Mouse (Mus musculus) heart, embryonic 11.5 days (tissue): Measurements from ENCODE around the gene Map4k5. TPM values are rescaled to one million over a fixed set of nuclear protein-coding genes. Genes with fewer than 3 reads are reported as not detected.

Experiments used
- ATAC-seq: fragments of 200-750 bp; cut with Nextera tagmentation; replicated peaks from 2 replicates; pipeline ENCODE4 v1.8.0; 2017; ENCODE audit warnings: moderate library complexity; ENCODE audit not compliant: insufficient number of reproducible peaks, low FRiP score, low TSS enrichment
- H3K27ac ChIP-seq: fragments of 300-500 bp; sonication (generic); 2 replicates; pipeline ENCODE4 v1.5.1; 2014; ENCODE audit warnings: mild to moderate bottlenecking, low read depth, low read length
- H3K27me3 ChIP-seq: fragments of 300-500 bp; sonication (generic); 2 replicates; pipeline ENCODE4 v1.6.1; 2014; ENCODE audit warnings: mild to moderate bottlenecking, low read length, mixed read lengths; ENCODE audit not compliant: control insufficient read depth, insufficient read depth
- H3K36me3 ChIP-seq: fragments of 300-500 bp; sonication (generic); 2 replicates; pipeline ENCODE4 v1.6.1; 2014; ENCODE audit warnings: mild to moderate bottlenecking, low read length, moderate library complexity, mixed read lengths; ENCODE audit not compliant: control insufficient read depth, insufficient read depth
- H3K4me1 ChIP-seq: fragments of 300-500 bp; sonication (generic); 2 replicates; pipeline ENCODE4 v1.6.1; 2014; ENCODE audit warnings: low read length; ENCODE audit not compliant: control insufficient read depth, insufficient read depth
- H3K4me2 ChIP-seq: fragments of 300-500 bp; sonication (generic); 2 replicates; pipeline ENCODE4 v1.6.1; 2014; ENCODE audit warnings: mild to moderate bottlenecking, moderate library complexity
- H3K4me3 ChIP-seq: fragments of 300-500 bp; sonication (generic); 2 replicates; pipeline ENCODE4 v1.5.1; 2014; ENCODE audit warnings: low read depth, low read length
- H3K9ac ChIP-seq: fragments of 300-500 bp; sonication (generic); 2 replicates; pipeline ENCODE4 v1.6.1; 2014; ENCODE audit warnings: mild to moderate bottlenecking, low read depth, low read length, moderate library complexity
- H3K9me3 ChIP-seq: fragments of 300-500 bp; sonication (generic); replicated peaks from 2 replicates; pipeline ENCODE4 v1.6.1; 2016; ENCODE audit warnings: low read length; ENCODE audit not compliant: control insufficient read depth
- WGBS: fragments of 180-500 bp; shearing (Covaris S2); extraction: QIAGEN DNeasy Blood & Tissue Kit; methylation state at CpG from one replicate; pipeline ENCODE4 v1.1.7; 2014; ENCODE audit not compliant: insufficient replicate concordance; 5-methylcytosine and 5-hydroxymethylcytosine counted together
- polyA plus RNA-seq: library from polyadenylated mRNA; unstranded; fragments of >200 nt; fragmentation: Nextera tagmentation; extraction: Ambion mirVana; gene quantifications from 2 replicates; pipeline ENCODE4 v1.2.1, GENCODE M21; 2014

The Map4k5 gene
- polyA plus RNA-seq, 1 experiment from 2014 or later = 32.6 TPM

- no peak overlapping the region for H3K4me3 ChIP-seq
- H3K27ac ChIP-seq = no peak overlapping the region
- no peak overlapping the region for H3K9ac ChIP-seq
- H3K4me1 ChIP-seq = peaks cover 9% of the 10 kb centered on the region
- H3K27me3 ChIP-seq = no peaks in the 10 kb centered on the region
- no peaks in the 10 kb centered on the region for H3K9me3 ChIP-seq
- ATAC-seq = no peak
- H3K4me2 ChIP-seq = no peak overlapping the region
- WGBS = 81% methylated on average over 4 of the region's 6 CpGs
- peaks cover 4% of the 10 kb centered on the region; the same call in 1 of the 2 replicates for H3K36me3 ChIP-seq
Measured at GRCm38 (mm10) chr12:69803196-69803595, 89.8 kb downstream of the Map4k5 start.

GRCm38 (mm10) chr12:69800586-69800985 lies 92.4 kb downstream of the Map4k5 start:
- Histone ChIP-seq H3K27me3 (no peaks in the 10 kb centered on the region), H3K4me3 (no peak overlapping the region), H3K36me3 (no peaks in the 10 kb centered on the region), H3K27ac (no peak overlapping the region), H3K4me2 (no peak overlapping the region), H3K9ac (no peak overlapping the region), H3K9me3 (no peaks in the 10 kb centered on the region), H3K4me1 (no peaks in the 10 kb centered on the region)
- ATAC-seq = no peak
- 81% methylated on average over 4 of the region's 4 CpGs for WGBS

- no peaks in the 10 kb centered on the region for H3K36me3 ChIP-seq
- no peak overlapping the region for H3K4me2 ChIP-seq
- no peak for ATAC-seq
- H3K4me3 ChIP-seq = no peak overlapping the region
- H3K27ac ChIP-seq = no peak overlapping the region
- WGBS = 91% methylated on average over 3 of the region's 3 CpGs
- H3K9ac ChIP-seq = no peak overlapping the region
- H3K27me3 ChIP-seq = no peaks in the 10 kb centered on the region; the same call in 1 of the 2 replicates
- H3K9me3 ChIP-seq = no peaks in the 10 kb centered on the region
- 0 out of 2 replicates have a peak, but pooled peaks cover 2% of the 10 kb centered on the region for H3K4me1 ChIP-seq
Measured at GRCm38 (mm10) chr12:69796311-69796710, 96.7 kb downstream of the Map4k5 start.

- WGBS = 3% methylated on average over 45 of the region's 45 CpGs
- Histone ChIP-seq H3K27ac (no peak within 1 kb of the TSS), H3K4me1 (peaks cover 4% of the 10 kb centered on the region), H3K4me3 (peak within 1 kb of the TSS; percentile 64), H3K9ac (peak within 1 kb of the TSS; percentile 73), H3K4me2 (peak within 1 kb of the TSS; percentile 100), H3K9me3 (no peaks in the 10 kb centered on the region), H3K36me3 (no peaks in the 10 kb centered on the region), H3K27me3 (peaks cover 6% of the 10 kb centered on the region)
- peak; percentile 95 for ATAC-seq
Measured at GRCm38 (mm10) chr12:69790530-69791505, 102.2 kb downstream of the Map4k5 start, which contains the start of gene Cdkl1. TSS of gene Cdkl1 (minus strand) at chr12:69791267.

GRCm38 (mm10) chr12:69789766-69790529 lies 103.1 kb downstream of the Map4k5 start:
- peak overlapping the region; percentile 64 for H3K4me3 ChIP-seq
- H3K9ac ChIP-seq = peak overlapping the region; percentile 73
- no peaks in the 10 kb centered on the region for H3K9me3 ChIP-seq
- peaks cover 4% of the 10 kb centered on the region for H3K4me1 ChIP-seq
- no peak overlapping the region for H3K27ac ChIP-seq
- H3K36me3 ChIP-seq = no peaks in the 10 kb centered on the region
- WGBS = 36% methylated on average over 27 of the region's 27 CpGs
- peaks cover 6% of the 10 kb centered on the region for H3K27me3 ChIP-seq
- no peak for ATAC-seq
- H3K4me2 ChIP-seq = peak overlapping the region; percentile 100

GRCm38 (mm10) chr12:69788380-69788779 lies 104.6 kb downstream of the Map4k5 start:
- H3K27me3 ChIP-seq = peaks cover 6% of the 10 kb centered on the region
- H3K9ac ChIP-seq = no peak overlapping the region
- H3K9me3 ChIP-seq = no peaks in the 10 kb centered on the region
- ATAC-seq = no peak
- WGBS = 78% methylated on average over 5 of the region's 5 CpGs
- H3K4me1 ChIP-seq = peaks cover 4% of the 10 kb centered on the region
- H3K4me2 ChIP-seq = no peak overlapping the region
- no peak overlapping the region for H3K4me3 ChIP-seq
- H3K36me3 ChIP-seq = no peaks in the 10 kb centered on the region
- H3K27ac ChIP-seq = no peak overlapping the region

GRCm38 (mm10) chr12:69785471-69785870 lies 107.5 kb downstream of the Map4k5 start:
- no peak for ATAC-seq
- 76% methylated on average over 9 of the region's 9 CpGs for WGBS
- H3K4me1 ChIP-seq = peaks cover 6% of the 10 kb centered on the region

GRCm38 (mm10) chr12:69783247-69784025 lies 109.6 kb downstream of the Map4k5 start:
- no peak overlapping the region for H3K9ac ChIP-seq
- H3K36me3 ChIP-seq = no peaks in the 10 kb centered on the region
- peak overlapping the region; percentile 34 for H3K4me2 ChIP-seq
- no peaks in the 10 kb centered on the region for H3K27me3 ChIP-seq
- no peaks in the 10 kb centered on the region for H3K9me3 ChIP-seq
- H3K4me1 ChIP-seq = peaks cover 5% of the 10 kb centered on the region
- H3K27ac ChIP-seq = peak overlapping the region; percentile 76
- H3K4me3 ChIP-seq = no peak overlapping the region
- WGBS = 49% methylated on average over 6 of the region's 6 CpGs
- peak; percentile 89 for ATAC-seq

More at GRCm38 (mm10) chr12:69785471-69785870, 107.5 kb downstream of the Map4k5 start:
- Histone ChIP-seq H3K36me3 (no peaks in the 10 kb centered on the region), H3K9ac (no peak overlapping the region), H3K9me3 (no peaks in the 10 kb centered on the region), H3K27ac (no peak overlapping the region), H3K27me3 (peaks cover 4% of the 10 kb centered on the region; the same call in 1 of the 2 replicates), H3K4me3 (no peak overlapping the region), H3K4me2 (no peak overlapping the region)
